Mouse (Mus musculus): ENCODE results near the gene Fbxo7.
"Not testable (repeated sequence)": the region's sequence is repeated elsewhere in the genome, so short reads cannot be mapped to it uniquely, and the experiment has no call there.

Gene Fbxo7

DNA sequence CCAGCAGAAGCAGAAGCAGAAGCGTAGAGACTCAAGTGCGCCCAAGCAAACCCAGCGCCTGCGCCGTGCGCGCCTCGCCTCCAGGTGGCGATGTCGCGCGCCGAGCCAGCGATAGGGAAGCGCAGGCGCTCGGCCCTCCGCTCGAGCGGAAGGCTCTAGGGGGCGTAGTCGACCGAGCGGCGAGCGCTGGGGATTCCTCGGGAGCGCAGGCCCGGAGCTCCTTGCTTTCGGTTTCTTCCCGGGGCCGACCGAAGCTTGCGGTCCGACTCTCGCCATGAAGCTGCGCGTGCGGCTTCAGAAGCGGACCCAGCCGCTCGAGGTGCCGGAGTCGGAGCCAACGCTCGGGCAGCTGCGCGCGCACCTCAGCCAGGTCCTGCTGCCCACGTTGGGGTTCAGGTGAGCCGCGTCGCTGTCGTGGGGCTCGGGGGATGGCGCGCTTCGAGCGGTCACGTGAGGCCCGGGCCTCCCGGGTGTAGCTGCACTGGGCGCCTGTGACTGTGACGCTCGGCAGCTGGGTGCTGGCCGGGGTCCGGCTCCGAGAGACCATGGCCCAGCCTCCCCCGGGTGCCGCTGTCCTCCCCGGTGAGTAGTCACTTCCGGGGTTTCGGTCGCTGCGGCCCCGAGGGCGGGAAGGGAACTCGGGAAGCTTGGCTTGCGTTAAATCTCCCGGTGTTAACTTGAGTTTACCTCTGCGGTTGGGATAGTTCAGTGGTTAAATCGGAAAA, at the start of gene Fbxo7:
TSS of gene Fbxo7 (plus strand) at position 224 of the 725 bp plus-strand sequence.
- DNase-seq (ENCODE audit: low spot score): peak; percentile 80

DNA sequence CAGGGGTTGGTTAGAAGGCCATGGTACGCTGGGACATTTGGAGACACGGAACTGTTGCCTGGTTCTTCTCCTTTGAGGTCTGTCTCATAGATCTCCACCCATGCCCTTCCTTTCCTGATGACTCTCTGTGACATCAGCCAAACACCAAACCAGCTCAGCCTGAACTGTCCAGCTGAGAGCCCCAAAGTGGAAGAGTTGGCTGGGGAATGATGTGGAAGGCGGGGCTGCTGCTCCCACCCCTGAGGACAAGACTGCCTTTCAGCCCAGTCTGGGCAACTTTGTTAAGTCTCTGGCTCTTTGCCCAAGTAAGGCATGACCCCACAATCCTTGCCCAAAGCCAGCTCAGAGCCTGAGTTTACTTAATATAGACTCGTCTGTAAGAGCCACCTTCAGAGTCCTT, 48.9 kb upstream of the Fbxo7 start:
- no peak for DNase-seq (ENCODE audit: low spot score)

DNA sequence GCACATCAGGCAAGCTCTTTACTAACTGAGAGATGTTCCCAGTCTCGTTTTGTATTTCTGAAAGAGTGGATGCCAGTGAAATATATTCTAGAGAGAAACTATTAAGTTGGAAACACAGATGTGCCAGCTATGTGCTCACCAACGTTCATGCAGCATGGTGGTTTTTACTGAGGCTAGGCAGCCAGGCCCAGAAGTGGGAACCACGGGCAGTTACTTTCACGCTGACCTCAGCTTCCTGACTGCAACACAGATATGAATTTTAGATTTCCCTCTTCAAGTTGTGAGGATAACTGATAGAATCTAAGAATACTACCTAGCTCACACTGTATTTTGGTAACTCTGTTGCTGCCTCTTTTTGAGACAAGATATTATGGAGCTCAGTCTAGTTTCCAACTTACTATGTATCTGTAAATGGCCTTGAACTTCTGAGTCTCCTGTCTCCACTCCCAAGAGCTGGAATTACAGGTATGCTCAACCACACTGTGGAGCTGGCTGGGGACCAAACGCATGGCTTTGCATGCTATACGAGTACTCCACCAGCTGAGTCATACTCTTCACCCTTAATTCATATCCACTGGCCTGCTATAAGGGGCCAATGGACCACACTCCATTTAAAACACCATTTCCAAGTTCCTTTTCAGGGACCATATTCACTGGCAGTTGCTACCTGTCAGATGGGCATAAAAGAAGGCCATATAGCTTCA, 32.2 kb upstream of the Fbxo7 start:
- DNase-seq (ENCODE audit: low spot score): no peak

DNA sequence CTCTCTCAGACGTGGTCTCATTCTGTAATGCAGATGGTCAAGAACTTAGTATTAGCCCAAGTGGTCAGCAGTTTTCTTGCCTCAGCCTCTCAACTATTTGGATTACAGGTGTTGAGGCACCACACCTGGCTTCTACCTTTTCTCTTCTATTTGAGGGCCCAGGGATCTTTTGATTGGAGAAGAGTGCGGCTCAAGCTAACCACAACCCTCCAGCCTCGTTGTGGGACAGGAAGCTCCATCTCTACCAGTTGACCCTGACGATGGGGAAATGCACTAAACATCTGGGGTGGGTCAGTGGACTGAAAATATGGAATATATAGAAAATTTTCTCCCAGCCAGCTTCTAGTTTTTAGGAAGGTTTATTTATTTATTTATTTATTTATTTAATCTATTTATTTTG, 29.4 kb upstream of the Fbxo7 start:
- no peak for DNase-seq (ENCODE audit: low spot score)

DNA sequence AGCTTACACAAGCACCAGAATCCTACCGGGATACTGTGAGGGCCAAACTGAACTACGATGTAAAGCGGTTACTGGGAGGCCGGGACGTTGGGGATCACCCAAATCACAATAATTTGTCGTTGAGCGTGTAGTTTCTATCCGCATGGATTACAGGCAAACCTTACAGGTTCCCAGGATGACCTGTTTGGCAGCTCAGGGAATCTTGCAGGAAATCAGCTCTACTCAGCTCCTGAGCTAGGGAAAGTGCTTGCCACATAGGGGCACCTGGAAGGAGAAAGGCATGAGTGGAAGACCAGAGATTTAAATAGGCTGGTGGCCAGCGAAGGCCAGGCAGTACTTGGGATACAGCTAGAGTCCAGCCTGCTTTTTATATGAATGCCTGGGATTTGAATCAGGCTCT, 27.9 kb upstream of the Fbxo7 start:
- DNase-seq (ENCODE audit: low spot score): no peak

DNA sequence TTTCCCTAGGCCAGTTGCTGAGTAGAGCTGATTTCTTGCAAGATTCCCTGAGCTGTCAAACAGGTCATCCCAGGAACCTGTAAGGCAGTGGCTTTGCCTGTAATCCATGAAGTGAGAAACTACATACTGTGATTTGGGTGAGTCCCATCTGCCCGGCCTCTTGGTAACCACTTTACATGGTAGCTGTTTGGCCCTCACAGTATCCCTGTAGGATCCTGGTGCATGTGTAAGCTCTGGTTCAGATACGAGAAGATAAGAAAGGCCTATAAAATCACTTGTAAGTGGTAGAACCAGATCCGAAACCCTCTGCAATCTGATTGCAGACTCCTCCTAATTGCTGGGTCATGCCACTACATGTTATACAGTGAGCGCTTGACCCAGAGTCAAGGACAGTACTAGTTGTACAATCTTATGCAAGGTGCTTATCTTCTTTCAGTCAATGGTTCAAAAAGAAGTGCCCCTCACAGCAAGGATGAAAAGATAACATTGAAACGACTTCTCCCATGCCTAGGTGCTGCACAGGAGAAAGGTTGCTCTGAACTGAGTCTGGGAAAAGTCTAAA, 27.1 kb upstream of the Fbxo7 start:
- no peak for DNase-seq (ENCODE audit: low spot score)

DNA sequence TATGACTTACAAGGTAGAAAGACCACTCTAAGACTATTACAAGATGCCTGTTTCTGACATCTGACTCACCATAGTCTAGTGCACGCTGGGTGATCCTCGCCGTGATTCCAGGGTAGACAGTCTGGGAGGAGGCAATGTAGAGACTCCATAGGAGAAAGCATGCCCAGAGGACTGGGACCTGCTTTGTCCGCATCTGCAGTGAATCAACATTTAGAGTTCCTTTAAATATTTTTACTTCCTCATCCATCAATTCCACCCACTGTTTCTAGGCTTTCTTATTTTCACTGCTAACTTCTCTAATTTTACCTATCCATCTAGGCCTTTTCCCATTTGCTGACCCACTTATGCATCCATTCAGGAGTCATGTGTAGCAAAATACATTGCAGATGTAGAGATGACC, 21.3 kb upstream of the Fbxo7 start:
- DNase-seq (ENCODE audit: low spot score): no peak

DNA sequence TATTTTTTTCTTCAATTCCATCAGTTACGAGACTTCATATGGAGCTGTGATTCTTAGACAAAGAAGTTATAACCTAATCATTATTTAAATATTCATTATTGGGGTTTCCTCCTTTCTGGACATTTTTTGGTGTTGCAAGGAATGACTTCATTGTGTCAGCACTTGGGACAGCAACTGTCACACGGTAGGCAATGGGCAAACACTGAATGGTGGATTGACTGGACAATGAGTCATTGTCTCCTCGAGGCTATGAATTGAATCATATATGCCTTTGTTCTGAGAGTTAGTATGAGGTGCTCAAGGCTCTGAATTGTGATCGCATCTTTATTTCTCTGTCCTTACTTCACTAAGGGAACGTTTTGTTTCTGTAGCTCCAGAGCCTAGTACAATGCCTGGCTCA, 15.3 kb upstream of the Fbxo7 start:
- no peak for DNase-seq (ENCODE audit: low spot score)

DNA sequence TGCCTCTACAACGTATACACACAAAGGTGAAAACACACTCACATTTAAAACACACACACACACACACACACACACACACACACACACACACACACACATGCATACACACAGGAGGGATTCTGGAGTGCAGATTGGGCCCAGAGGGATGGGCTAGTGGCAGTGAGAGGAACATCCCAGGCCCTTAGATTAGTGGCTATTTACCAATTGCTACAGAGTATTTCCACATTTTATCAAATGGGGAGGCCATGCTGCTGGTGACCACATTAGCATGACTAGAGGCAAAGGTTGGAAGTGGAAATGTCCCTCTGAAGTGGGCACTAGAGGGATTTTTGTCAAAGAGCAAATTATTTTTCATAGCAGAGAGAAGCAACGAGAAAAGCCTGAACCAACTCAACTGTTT, 12.1 kb upstream of the Fbxo7 start:
- DNase-seq (ENCODE audit: low spot score): no peak

DNA sequence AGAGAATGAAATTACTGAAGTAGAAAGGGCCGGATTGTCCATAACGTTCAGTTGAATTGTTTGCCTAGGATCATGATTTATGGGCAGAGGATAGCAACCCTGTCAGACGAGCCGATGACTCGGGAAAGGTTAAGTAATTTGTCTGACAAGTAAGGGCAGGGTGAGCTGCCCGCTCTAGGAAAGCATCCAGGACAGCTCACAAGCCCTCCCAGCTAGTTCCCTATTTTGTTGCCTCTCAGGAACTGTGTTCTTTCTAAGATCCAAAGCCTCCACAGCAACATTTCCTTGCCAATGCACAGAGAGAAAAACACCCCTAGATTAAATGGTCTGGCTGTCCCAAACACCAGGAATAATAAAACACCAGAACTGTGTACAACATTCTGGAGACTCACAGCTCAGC, 11.1 kb upstream of the Fbxo7 start:
- no peak for DNase-seq (ENCODE audit: low spot score)

DNA sequence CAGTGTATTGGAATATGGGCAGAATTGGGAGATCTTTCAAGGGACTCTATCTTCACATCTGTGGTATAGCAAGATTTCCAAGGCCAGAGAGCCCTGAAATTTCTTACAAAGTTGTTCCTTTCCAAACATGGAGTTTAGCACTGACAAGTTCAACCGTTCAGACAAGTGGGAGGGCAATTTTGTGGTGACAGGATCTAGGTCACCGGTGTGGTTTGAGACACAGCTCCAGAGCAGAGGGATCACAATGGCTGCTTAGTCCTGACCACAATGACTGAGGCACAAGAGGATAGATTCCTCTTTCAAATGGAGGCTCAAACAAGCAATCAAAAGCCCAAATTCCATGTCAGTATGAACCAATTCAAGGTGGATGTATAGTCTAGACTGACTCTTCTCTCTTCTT, 10.6 kb upstream of the Fbxo7 start:
- no peak for DNase-seq (ENCODE audit: low spot score)

DNA sequence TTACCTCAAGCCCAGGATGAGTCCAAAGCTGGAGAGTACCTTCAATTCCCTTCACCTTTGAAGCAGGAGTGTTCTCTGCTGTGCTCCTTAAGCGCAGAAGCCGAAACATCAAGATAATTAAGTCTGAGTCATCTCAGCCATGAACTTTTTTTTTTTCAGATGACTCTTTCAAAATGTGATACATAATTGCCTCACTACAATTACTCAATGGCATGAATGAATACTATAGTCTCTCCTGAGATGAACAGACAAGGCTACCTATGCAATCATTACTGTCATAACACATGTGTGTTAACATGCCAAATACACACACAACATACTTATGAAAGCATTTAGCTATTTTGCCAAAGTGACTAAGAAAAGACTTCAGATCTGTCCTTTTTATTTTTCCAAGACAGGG, 10.0 kb upstream of the Fbxo7 start, which contains the start of gene Bpifc:
TSS of gene Bpifc (minus strand) at position 115 of the 400 bp plus-strand sequence.
- DNase-seq (ENCODE audit: low spot score): no peak

DNA sequence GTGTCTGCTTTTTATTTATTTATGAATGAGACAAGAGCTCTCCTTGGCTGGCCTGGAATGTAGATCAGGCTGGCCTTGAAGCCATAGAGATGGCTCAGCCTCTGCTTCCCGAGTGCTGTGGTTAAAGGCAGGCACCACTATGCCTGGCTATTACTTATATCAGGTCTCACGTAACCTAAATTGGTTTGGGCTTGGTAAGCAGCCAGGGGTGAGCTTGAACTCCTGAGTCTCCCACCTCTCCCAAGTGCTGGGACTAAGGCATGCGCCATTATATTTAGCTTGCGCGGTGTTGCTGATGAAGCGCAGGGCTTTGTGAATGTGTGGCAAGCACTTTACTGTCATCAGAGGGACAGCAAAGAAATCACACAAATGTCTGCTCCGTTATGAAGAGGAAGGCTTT, 4.0 kb upstream of the Fbxo7 start:
- DNase-seq (ENCODE audit: low spot score): no peak

DNA sequence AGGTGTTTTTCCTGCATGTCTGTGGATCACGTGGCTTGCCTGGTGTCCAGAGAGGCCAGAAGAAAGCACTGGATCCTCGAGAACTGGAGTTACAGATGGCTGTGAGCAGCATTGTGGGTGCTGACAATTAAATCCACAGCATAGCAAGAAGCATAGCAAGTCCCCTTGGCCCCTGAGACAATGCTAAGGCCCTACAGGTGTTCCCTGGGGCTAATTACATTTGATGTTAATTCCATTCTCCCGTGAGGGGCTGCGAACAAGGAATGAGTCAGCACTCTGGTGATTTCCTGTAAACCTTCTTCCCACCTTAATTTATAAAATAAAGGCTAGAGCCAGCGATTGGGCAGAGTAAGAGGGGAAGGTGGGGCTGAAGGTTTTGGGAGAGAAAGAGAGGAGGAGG, 3.0 kb upstream of the Fbxo7 start:
- no peak for DNase-seq (ENCODE audit: low spot score)

DNA sequence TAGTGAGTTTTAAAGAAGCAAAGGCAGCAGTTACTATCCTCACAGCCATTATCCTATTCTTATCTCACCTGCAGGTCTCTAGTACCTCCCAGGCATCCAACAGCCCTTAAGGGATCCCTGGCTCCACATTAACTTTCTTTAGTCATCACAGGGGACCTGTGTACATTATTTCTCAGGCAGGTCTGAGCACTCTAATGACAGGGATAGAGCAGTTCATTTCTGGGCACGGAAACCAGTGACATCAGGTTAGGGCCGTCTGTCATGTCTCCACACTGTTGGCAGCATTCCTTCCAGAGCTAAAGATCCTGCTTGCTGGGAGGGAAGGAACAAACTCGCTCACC, 394 bp upstream of the Fbxo7 start:
- DNase-seq (ENCODE audit: low spot score): no peak

DNA sequence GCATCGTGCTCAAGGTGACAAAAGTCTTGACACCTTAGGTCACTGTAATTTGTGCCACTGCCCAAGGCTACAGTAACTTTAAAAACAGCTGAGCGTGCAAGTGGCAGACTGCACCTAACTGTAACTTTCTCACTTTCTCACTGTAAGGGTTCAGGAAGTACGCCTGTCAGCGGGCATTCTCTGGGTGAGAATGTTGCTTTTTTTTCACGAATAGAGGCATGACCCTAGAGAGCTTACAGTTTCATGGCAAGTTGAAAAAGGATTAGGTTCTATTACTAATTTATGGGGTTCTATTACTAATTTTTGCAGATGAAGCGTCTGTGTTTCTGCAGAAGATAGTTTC, 673 bp downstream of the Fbxo7 start:
- DNase-seq (ENCODE audit: low spot score): no peak

DNA sequence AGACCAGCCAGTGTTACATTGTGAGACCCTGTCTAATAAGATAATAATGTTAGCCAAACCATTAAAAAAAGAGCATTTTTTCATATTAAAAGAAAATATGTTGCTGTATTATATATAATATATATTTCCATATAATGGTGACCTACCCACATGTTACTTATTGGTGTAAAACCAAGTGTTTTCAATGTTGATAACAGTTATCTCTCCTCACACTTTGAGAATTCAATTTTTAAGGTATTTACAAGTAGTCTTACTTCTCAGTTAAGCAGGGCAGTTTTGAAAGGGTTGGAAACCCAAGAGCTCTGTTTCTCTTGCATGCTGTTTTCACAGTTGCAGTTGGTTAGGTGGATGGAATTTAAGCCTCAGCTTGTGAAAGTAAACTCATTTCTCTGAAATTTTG, 1.4 kb downstream of the Fbxo7 start:
- DNase-seq (ENCODE audit: low spot score): no peak

DNA sequence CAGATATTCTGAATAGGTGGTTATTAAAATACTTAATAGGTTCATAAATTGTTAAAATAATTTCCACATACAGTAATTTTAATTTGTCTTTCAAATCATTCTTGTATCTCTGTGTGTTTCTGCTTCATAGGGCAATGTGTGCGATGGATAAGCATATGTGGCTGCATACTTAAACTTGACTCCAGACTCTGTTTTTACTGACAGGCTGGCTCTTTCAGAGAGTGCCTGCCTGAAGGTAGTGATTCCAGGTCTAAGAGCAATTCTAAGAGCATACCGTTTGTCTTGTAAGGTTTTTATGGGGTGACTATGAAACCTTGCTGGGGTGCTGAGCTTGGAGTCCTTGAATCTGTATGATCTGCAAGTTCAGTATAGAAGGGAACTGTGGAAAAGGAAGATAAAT, 4.1 kb downstream of the Fbxo7 start:
- DNase-seq (ENCODE audit: low spot score): no peak

DNA sequence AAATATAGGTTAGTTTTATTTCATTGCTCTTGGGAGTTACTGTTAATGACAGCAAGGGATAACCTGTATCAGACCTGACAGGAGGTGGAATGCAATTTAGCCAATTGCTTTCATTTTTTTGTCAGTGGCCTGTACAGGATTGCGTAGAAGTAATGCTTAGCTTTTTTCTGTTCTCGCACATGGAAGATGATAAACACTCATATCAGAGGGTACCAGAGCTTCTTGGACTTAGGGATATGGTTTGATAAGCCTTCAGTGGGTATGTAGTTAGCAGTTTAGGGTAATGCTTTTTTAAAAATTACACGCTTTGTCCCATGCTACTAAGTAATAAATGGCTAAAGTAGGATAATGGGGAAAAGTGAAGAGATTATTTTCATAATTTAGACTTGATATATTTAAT, 4.6 kb downstream of the Fbxo7 start:
- no peak for DNase-seq (ENCODE audit: low spot score)

DNA sequence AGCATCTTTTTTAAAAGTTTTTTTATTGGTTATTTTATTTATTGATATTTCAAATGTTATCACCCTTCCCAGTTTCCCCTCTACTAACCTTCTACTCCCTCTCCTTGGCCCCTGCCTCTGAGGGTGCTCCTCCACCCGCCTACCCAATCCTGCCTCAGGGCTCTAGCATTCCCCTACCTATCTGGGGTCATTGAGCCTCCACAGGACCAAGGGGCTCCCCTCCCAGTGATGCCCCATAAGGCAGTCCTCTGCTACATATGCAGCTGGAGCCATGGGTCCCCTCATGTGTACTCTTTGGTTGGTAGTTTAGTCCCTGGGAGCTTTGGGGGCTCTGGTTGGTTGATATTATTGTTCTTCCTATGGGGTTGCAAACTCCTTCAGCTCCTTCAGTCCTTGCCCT, 5.0 kb downstream of the Fbxo7 start:
- DNase-seq (ENCODE audit: low spot score): not testable (repeated sequence)

DNA sequence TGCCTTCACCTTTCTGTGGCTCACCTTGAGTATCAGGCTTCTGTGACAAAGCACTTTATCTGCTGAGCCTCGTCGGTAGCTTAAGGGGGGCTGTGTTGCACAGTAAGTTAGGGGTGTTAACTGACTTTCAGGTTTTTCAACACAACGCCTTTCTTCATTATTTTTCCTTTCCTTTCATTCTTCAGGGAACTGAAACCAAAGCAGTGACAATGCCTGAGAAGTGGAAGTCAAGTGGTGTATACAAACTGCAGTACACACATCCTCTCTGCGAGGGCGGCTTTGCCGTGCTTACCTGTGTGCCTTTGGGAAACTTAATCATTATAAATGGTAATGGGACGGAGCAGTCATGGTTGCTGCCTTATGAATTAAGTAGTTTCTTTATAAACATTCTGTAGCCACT, 9.0 kb downstream of the Fbxo7 start:
- DNase-seq (ENCODE audit: low spot score): no peak

DNA sequence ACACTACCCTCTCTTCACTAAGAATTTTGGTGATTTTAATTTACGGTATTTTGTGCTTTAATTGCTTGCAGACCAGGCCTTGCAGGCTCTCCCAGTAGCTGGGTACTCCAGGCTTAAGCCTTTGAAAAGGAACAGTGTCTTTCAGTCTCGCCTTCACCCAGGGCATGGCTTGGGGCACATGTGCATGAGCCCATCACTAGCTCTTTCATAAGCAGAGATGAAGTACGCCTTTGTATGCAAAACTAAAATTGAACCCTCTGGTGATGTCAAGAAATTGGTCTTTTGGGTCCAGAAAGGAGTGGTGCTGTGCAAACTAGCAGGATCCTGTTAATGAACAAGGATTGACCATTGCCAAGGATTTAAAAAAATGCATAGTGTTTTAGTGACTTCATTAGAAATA, 10.7 kb downstream of the Fbxo7 start:
- no peak for DNase-seq (ENCODE audit: low spot score)

DNA sequence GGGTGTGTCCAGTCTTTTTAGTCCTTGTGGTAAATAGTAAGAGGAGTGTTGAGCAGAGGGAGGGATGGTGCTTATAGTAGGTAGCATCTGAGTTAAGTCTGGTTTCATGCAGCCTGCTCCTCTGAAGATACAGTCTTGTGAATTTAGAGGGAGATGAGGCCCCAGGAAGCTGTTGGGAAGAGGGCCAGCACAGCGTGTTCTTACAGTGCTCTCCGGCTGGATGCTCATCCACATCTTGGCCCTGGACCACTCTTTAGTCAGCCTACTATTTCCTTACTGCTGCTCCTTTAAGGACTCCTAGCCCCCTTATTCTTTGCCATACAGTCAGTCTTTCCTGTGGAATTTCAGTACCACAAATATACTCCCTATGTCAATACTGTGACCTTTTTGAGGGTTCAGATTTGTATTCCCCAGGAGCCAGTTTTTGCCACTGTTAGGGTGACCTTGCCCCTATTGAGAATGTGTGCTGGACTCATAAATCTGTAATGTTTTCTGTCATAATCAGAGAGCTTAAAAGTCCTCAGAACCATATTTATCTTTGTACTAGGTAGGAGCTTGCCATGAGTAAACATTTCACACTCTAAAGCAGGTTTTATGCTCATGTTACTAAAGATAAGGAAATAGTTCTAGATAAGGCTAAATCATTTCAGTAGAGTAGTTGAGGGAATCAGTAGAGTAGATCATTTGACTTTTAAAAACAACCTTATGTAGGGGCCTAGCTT, 12.4 kb downstream of the Fbxo7 start:
- DNase-seq (ENCODE audit: low spot score): no peak

Data from T-cell, adult 2 months (primary cell).